Mouse (Mus musculus): ENCODE measurements around the gene Gm21083. TPM values are rescaled to one million over a fixed set of nuclear protein-coding genes. Genes with fewer than 3 reads are reported as not detected.

Gm21083 gene
- polyA plus RNA-seq (2017; shearing (Covaris generic)): not detected

DNA sequence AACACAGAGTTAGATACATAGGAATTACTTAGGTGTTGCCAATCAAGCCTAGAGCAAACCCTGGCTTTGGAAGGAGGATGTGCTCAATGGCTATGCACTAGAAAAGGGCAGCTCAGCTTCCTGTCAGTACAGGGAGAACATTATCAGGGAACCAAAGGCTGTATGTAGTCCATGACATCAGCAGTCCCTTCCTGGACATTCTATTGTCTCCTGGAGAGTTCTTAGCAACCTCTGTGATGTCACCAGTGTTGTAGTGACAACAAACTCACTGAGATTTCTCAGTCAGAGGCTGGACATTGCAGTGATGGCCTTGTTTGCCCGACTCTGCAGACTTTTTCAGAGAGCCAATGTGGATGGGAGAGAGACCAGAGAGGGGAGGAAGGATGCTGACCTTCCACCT, at the start of gene Gm21083:
Gene Gm21083 (plus strand): TSS at position 301 of the 400 bp plus-strand sequence.

DNA sequence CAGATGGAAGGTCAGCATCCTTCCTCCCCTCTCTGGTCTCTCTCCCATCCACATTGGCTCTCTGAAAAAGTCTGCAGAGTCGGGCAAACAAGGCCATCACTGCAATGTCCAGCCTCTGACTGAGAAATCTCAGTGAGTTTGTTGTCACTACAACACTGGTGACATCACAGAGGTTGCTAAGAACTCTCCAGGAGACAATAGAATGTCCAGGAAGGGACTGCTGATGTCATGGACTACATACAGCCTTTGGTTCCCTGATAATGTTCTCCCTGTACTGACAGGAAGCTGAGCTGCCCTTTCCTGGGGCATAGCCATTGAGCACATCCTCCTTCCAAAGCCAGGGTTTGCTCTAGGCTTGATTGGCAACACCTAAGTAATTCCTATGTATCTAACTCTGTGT, 48.0 kb upstream of the Gm21083 start, which contains the start of gene Gm21190:
Gene Gm21190 (minus strand): TSS at position 101 of the 400 bp plus-strand sequence.

DNA sequence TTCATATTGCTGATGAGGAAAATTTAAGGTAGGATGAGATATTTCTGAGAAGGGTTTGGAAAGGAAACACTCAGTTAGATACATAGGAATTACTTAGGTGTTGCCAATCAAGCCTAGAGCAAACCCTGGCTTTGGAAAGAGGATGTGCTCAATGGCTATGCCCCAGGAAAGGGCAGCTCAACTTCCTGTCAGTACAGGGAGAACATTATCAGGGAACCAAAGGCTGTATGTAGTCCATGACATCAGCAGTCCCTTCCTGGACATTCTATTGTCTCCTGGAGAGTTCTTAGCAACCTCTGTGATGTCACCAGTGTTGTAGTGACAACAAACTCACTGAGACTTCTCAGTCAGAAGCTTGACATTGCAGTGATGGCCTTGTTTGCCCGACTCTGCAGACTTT, 41.6 kb downstream of the Gm21083 start, which contains the start of gene Speer4d:
Gene Speer4d (plus strand): TSS at position 301 of the 400 bp plus-strand sequence.

Other genes starting within 250 kb of the Gm21083 start
- gene Gm21149, start 100.8 kb upstream of the Gm21083 start, polyA plus RNA-seq (2017; shearing (Covaris generic)): under 1 TPM in 1 of 2 experiments, not detected in 1; 0.27 TPM
- under 1 TPM in 1 of 2 experiments, not detected in 1; 0.39 TPM for gene Gm21190, start 48.1 kb upstream of the Gm21083 start, polyA plus RNA-seq (2017; shearing (Covaris generic))
- gene Speer4d, start 41.7 kb downstream of the Gm21083 start, polyA plus RNA-seq (2017; shearing (Covaris generic)): under 1 TPM in 1 of 2 experiments, not detected in 1; 0.71 TPM
- gene 4930572O03Rik, start 79.7 kb downstream of the Gm21083 start, polyA plus RNA-seq (2017; shearing (Covaris generic)): not detected
- not detected for gene Speer4c, start 136.9 kb downstream of the Gm21083 start, polyA plus RNA-seq (2017; shearing (Covaris generic))

Measured in activated CD4-positive, CD25-positive, alpha-beta regulatory T cell (primary cell).